Mouse (Mus musculus): ENCODE measurements around the gene Rgs12. TPM values are rescaled to one million over a fixed set of nuclear protein-coding genes. Genes with fewer than 3 reads are reported as not detected.

The Rgs12 gene
- polyA plus RNA-seq, 1 experiment from 2014 or later = 74.3 TPM

DNA sequence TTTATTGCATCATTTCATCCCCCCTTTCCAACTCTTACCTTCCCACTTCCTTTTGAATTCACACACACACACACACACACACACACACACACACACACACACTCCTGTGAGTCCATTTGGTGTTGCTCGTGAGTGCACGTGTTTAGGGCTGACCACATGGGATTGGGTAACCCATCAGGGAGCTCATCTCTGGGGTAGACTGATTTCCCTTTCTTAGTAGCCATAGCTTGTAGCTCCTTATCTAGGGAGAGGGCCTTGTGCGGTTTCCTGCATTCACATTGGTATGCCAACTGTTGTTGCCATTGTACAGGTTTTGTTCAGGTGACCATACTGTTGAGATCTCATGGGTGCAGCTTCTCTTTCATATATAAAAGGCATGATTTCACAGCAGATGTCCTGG lies 5.8 kb upstream of the Rgs12 start:
- Histone ChIP-seq H3K27me3 (ENCODE audit: insufficient read depth, poor library complexity, severe bottlenecking) (no peaks in the 10 kb centered on the region), H3K4me1 (replicated peaks) (peaks cover 49% of the 10 kb centered on the region), H3K4me3 (no peak overlapping the region), H3K36me3 (no peaks in the 10 kb centered on the region), H3K9me3 (no peaks in the 10 kb centered on the region), H3K27ac (peak overlapping the region; percentile 88)
- WGBS = 85% methylated on average over 3 of the region's 3 CpGs
- no peak for DNase-seq (ENCODE audit: low spot score)

DNA sequence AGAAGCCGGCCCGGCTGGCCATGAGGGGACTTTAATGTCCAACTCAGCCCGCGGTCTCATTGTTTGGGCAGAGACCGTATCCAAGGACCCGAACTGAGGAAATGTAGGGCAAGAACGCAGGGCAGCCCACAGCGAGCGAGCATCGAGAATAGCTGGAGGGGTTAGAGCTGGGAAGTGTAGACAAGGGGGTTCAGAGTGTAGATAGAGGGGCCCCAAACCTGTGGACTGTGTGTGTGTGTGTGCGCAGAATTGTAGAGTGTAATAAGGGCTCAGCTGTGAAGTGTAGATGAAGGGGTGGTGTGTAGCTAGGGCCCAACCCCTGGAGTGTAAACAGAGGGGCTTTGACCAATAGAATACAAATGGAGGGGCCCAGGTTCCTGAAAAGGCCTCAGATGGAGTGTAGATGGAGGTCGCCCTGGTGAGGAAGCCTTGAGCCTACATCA lies 545 bp downstream of the Rgs12 start:
- under 1% methylated on average over 12 of the region's 12 CpGs for WGBS
- no peaks in the 10 kb centered on the region for H3K27me3 ChIP-seq (ENCODE audit: insufficient read depth, poor library complexity, severe bottlenecking)
- peak overlapping the region; percentile 99 for H3K27ac ChIP-seq
- peaks cover 53% of the 10 kb centered on the region for H3K4me1 ChIP-seq (replicated peaks)
- no peak for DNase-seq (ENCODE audit: low spot score)
- H3K36me3 ChIP-seq = peaks cover 26% of the 10 kb centered on the region
- peak overlapping the region; percentile 90 for H3K4me3 ChIP-seq
- peaks cover 8% of the 10 kb centered on the region; the same call in 1 of the 2 replicates for H3K9me3 ChIP-seq

DNA sequence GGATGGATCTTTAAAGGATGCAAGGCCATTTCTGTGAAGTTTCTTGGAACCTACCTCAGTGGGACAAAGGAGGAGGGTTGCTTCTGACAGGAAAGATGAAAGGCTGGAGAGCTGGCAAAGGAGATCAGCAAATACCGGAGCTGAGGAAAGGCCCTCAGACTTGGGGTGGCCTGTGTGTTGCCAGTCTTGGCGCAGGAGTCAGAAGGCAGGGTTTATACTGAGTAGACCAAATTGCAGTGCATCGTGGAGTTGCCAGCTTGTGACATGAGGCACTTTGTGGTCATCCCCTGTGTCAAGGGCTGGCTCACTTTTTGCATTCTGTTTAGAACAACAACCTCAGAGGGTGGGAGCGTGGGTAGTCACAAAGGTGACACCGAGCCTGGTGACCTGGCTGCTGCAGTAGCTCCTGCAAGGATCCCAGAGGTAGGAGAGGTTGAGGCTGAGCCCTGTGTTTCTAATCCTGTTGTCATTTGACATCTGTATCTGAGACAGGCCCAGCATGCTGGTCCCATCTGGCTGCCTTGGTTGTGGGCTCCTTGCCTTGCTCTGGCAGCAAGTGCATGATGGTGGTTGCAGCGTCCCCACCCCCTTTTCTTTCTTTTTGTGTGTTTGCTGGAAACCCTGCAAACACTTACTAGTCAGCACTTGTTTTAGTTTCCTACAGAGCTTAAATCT lies 1.4 kb downstream of the Rgs12 start:
- DNase-seq (ENCODE audit: low spot score) = peak; percentile 16
- 81% methylated on average over 6 of the region's 6 CpGs for WGBS
- H3K9me3 ChIP-seq = peaks cover 8% of the 10 kb centered on the region; the same call in 1 of the 2 replicates
- H3K36me3 ChIP-seq = peaks cover 35% of the 10 kb centered on the region
- peak overlapping the region; percentile 99 for H3K27ac ChIP-seq
- H3K27me3 ChIP-seq (ENCODE audit: insufficient read depth, poor library complexity, severe bottlenecking) = no peaks in the 10 kb centered on the region
- H3K4me1 ChIP-seq (replicated peaks) = peaks cover 58% of the 10 kb centered on the region
- peak overlapping the region; percentile 90 for H3K4me3 ChIP-seq

DNA sequence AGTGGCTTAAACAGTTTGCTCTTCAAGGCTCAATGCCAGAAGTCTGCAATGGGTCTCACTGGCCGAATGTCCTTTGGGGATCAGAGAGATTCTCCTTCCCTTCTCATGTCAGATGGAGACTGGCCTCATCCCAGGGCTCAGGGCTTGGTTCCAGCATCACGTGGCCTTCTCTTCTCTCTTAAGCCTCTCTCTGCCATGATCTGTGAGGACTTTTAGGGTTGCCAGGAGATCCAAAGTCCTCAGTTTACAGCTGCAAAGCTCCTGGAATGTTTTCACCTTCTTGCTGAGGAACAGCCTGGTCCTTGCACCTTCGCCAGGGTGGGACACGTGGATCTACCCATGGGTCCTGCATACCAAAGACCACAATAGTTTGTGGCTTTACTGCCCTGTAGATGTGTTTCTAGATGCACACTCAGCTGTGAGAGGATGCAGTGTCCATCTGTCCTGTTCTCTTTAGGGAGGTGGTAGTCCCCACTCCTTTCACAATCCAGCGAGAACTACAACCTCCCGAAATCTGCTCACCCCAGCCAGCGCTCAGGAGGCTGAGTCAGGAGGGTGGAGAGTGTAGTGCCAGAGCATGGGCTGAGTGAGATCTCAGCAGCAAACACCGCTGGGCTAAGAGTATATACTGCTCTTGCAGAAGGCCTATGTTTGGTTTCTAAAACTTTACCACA lies 2.1 kb downstream of the Rgs12 start:
- Histone ChIP-seq H3K9me3 (peaks cover 8% of the 10 kb centered on the region; the same call in 1 of the 2 replicates), H3K36me3 (peaks cover 39% of the 10 kb centered on the region), H3K4me1 (replicated peaks) (peaks cover 64% of the 10 kb centered on the region), H3K27ac (peak overlapping the region; percentile 99), H3K4me3 (peak overlapping the region; percentile 90), H3K27me3 (ENCODE audit: insufficient read depth, poor library complexity, severe bottlenecking) (no peaks in the 10 kb centered on the region)
- DNase-seq (ENCODE audit: low spot score) = no peak
- WGBS = 96% methylated on average over 8 of the region's 8 CpGs

DNA sequence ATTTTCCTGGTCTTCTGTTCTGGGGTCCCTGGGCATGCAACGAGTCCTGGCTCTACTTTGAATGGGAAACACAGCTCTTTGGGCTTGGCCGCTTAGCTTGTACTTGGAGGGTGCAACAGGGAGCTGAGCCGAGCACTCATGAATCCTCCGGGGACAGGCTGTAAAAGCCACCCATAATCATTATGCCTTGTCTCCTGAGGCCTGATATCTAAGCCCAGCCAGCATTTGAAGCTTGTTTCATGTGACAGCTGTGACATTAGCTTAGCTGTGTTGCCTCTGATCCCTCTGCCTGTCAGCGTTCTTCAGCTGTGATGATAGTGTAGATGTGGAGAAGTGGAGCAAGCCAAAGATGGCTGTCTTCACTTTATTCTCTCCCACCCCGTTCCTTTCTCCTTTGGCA lies 5.3 kb downstream of the Rgs12 start:
- peaks cover 74% of the 10 kb centered on the region for H3K4me1 ChIP-seq (replicated peaks)
- peak overlapping the region; percentile 60; the same call in 1 of the 2 replicates for H3K27ac ChIP-seq
- H3K4me3 ChIP-seq = no peak overlapping the region
- H3K9me3 ChIP-seq = peaks cover 8% of the 10 kb centered on the region; the same call in 1 of the 2 replicates
- WGBS = 82% methylated on average over 6 of the region's 6 CpGs
- DNase-seq (ENCODE audit: low spot score) = no peak
- H3K36me3 ChIP-seq = peaks cover 62% of the 10 kb centered on the region
- no peaks in the 10 kb centered on the region for H3K27me3 ChIP-seq (ENCODE audit: insufficient read depth, poor library complexity, severe bottlenecking)

DNA sequence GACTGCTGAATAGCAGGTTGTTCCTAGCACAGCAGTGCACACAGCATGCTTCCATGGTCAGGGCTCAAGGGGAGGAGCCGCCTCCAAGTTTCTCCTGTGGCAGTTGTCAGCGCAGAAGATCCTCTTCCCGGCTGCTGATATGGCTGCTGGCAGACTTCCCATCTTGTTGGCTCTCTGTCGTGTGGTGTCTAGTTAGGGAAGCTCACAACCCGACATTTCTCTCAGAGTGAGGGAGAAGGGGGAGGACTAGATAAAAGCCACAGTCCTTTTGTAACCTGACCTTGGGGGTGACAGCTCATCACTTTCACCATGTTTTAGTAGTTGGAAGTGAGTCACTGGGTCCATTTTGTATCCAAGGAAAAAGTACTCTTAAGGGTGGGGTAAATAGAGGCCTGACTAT lies 6.4 kb downstream of the Rgs12 start:
- no peak overlapping the region for H3K4me3 ChIP-seq
- DNase-seq (ENCODE audit: low spot score) = no peak
- no peaks in the 10 kb centered on the region for H3K27me3 ChIP-seq (ENCODE audit: insufficient read depth, poor library complexity, severe bottlenecking)
- H3K36me3 ChIP-seq = peaks cover 62% of the 10 kb centered on the region
- 62% methylated on average over 5 of the region's 5 CpGs for whole genome bisulfite sequencing
- peak overlapping the region; percentile 60; the same call in 1 of the 2 replicates for H3K27ac ChIP-seq
- H3K9me3 ChIP-seq = peaks cover 8% of the 10 kb centered on the region; the same call in 1 of the 2 replicates
- H3K4me1 ChIP-seq (replicated peaks) = peaks cover 71% of the 10 kb centered on the region

DNA sequence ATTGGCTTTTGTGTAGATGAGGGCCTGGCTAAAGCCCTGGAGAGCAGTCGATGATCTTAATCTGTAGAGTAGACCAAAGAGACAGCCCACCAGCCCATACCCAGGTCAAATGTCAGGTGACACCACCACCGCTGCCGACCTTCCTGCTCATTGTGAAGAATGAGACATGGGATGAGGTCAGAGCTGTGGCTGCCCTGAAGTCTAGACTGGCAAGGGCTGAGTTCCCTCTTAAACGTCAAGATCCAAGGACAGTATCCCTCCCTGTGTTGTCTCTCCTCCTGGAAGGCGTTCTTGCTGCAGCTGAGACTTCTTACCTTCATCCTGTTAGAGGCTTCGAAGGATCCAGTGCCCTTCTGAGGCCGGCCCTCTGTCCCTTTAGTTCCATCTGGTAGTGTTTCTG lies 6.9 kb downstream of the Rgs12 start:
- peaks cover 66% of the 10 kb centered on the region for H3K4me1 ChIP-seq (replicated peaks)
- peaks cover 8% of the 10 kb centered on the region; the same call in 1 of the 2 replicates for H3K9me3 ChIP-seq
- 76% methylated on average over 7 of the region's 7 CpGs for WGBS
- DNase-seq (ENCODE audit: low spot score) = no peak
- no peak overlapping the region for H3K4me3 ChIP-seq
- H3K27me3 ChIP-seq (ENCODE audit: insufficient read depth, poor library complexity, severe bottlenecking) = no peaks in the 10 kb centered on the region
- peaks cover 61% of the 10 kb centered on the region for H3K36me3 ChIP-seq
- peak overlapping the region; percentile 26; the same call in 1 of the 2 replicates for H3K27ac ChIP-seq

DNA sequence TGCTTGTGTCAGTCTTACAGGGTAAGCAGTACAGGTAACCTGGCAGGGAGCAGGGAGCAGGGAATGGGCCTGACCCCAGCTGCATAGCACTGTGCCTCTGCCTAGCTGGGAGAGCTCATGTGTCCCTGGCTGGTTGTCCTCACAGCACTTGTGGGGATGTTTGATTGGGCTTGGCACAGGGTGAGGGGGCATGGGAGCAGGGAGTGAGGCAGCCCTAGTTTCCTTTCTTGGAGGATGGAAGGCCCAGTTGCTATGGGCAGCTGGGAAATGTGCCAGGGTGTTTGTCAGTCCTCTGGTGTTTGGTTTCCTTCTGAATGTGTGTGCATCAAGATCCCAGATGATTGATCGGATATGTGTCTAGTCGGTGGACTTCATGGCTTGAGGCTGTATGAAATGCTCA lies 7.8 kb downstream of the Rgs12 start:
- H3K27me3 ChIP-seq (ENCODE audit: insufficient read depth, poor library complexity, severe bottlenecking) = no peaks in the 10 kb centered on the region
- 87% methylated on average over 2 of the region's 2 CpGs for WGBS
- no peak for DNase-seq (ENCODE audit: low spot score)
- H3K27ac ChIP-seq = 0 out of 2 replicates have a peak overlapping the region, but pooled peaks have one; percentile 10
- H3K4me3 ChIP-seq = no peak overlapping the region
- peaks cover 61% of the 10 kb centered on the region for H3K36me3 ChIP-seq
- H3K9me3 ChIP-seq = peaks cover 8% of the 10 kb centered on the region; the same call in 1 of the 2 replicates
- H3K4me1 ChIP-seq (replicated peaks) = peaks cover 61% of the 10 kb centered on the region

DNA sequence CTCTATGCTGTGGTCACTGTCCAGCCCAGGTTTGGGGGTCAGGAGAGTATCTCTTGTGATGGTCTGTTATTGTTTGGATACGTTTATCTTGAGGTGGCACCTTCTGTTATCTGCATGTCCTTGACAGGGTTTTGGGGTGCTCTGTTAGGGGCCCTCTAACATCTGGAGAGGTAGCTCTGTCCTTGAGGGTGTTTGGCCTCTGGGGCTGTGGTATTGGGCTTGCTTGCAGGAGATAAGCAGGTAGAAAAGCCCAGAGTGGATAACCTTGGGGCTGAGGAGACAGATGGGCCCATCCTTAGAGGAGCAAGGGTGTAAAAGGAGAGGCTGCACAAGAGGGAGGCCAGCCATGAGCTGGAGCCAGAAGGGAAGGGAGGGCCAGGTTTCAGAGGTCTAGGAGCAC lies 10.8 kb downstream of the Rgs12 start:
- WGBS = 89% methylated on average over 1 of the region's 1 CpGs
- Histone ChIP-seq H3K9me3 (no peaks in the 10 kb centered on the region), H3K4me1 (replicated peaks) (peaks cover 44% of the 10 kb centered on the region), H3K36me3 (peaks cover 60% of the 10 kb centered on the region), H3K27me3 (ENCODE audit: insufficient read depth, poor library complexity, severe bottlenecking) (no peaks in the 10 kb centered on the region), H3K27ac (0 out of 2 replicates have a peak overlapping the region, but pooled peaks have one; percentile 42), H3K4me3 (no peak overlapping the region)
- DNase-seq (ENCODE audit: low spot score) = no peak

DNA sequence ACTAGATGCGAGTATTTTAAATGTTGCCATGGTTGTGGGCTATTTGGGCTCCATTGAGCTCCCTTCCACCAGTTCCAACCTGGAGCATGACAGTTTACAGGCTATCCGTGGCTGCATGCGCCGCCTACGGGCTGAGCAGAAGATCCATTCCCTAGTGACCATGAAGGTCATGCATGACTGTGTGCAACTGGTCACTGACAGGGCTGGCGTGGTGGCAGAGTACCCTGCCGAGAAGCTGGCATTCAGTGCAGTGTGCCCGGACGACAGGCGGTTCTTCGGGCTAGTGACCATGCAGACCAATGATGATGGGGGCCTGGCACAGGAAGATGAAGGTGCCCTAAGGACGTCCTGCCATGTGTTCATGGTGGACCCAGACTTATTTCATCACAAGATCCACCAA lies 16.3 kb downstream of the Rgs12 start:
- Histone ChIP-seq H3K4me3 (no peak overlapping the region), H3K27me3 (ENCODE audit: insufficient read depth, poor library complexity, severe bottlenecking) (no peaks in the 10 kb centered on the region), H3K36me3 (peaks cover 79% of the 10 kb centered on the region), H3K9me3 (no peaks in the 10 kb centered on the region), H3K27ac (no peak overlapping the region), H3K4me1 (replicated peaks) (peaks cover 5% of the 10 kb centered on the region)
- DNase-seq (ENCODE audit: low spot score) = no peak
- 94% methylated on average over 12 of the region's 12 CpGs for WGBS

DNA sequence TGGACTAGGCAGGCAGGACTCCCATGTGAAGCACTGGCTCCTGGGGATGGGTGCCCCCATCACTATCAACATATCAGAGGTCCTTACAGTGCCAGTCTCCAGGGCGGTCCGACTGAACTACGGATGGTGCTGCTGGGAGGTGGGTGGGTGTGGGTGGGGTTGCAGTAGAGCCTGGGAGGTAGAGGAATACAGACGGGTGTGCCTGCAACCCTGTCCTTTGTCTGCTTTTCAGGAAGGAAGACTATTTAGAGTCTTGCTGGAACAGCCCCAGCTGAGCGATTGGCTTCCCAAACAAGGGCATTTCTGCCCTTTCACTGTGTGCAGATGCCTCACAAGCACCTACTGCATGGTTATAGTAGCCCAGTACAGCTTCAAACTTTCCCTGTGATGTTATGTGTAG lies 19.1 kb downstream of the Rgs12 start:
- H3K36me3 ChIP-seq = peaks cover 91% of the 10 kb centered on the region
- WGBS = 92% methylated on average over 5 of the region's 5 CpGs

DNA sequence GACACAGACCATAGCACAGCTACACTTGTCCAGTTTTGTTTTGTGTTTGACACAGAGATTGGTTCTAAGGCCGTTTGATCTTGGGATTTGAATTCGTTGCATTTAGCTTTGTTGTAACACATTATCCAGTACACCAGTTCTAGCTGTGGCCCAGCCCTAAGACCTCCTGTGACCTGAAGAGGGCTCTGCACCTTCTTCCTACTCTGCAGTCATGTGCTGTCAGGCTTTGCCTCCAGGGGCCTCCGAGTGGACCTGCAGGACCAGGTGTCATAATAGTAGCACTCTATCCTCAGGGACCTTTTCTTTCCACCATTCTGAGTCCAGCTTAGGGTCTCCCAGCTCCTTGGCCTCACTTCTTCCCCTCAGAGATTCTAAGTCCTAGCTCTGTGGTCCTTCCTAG lies 23.2 kb downstream of the Rgs12 start:
- Histone ChIP-seq H3K4me1 (replicated peaks) (peaks cover 9% of the 10 kb centered on the region; the same call in 1 of the 2 replicates), H3K27me3 (ENCODE audit: insufficient read depth, poor library complexity, severe bottlenecking) (no peaks in the 10 kb centered on the region), H3K27ac (no peak overlapping the region), H3K4me3 (no peak overlapping the region), H3K9me3 (no peaks in the 10 kb centered on the region), H3K36me3 (peaks cover 95% of the 10 kb centered on the region)
- DNase-seq (ENCODE audit: low spot score) = no peak
- 91% methylated on average over 3 of the region's 3 CpGs for WGBS

More for the DNA sequence above, 19.1 kb downstream of the Rgs12 start:
- Histone ChIP-seq H3K9me3 (no peaks in the 10 kb centered on the region), H3K27ac (peak overlapping the region; percentile 54; the same call in 1 of the 2 replicates), H3K27me3 (ENCODE audit: insufficient read depth, poor library complexity, severe bottlenecking) (no peaks in the 10 kb centered on the region), H3K4me3 (no peak overlapping the region), H3K4me1 (replicated peaks) (peaks cover 5% of the 10 kb centered on the region; the same call in 1 of the 2 replicates)
- no peak for DNase-seq (ENCODE audit: low spot score)

All from hindbrain, embryonic 10.5 days (tissue).